ENCODE assay signal across 21 mouse cellular contexts in genomic region chr7:73830581-73830980, GRCm38 (mm10).
DNase-seq lines count a peak whose midpoint lies in the region; ATAC-seq lines count a peak whose summit lies in the region.
"Had no signal": no experiment of that assay in that cellular context is flagged by ENCODE, and none has a peak within 500 bp of the region (broad histone marks: within the 10 kb centered on the region; RNA-seq: fewer than 3 reads in every experiment).

No protein-coding gene starts in this region.

- H3K4me1 ChIP-seq in neural tube, embryonic 15.5 days = no peaks in the 10 kb centered on the region
- H3K4me1 ChIP-seq: embryonic facial prominence, embryonic 10.5 days; embryonic facial prominence, embryonic 12.5 days; forebrain, embryonic 13.5 days; forebrain, embryonic 15.5 days had no signal

- H3K4me3 ChIP-seq in neural tube, embryonic 15.5 days (replicated peaks) = no peak overlapping the region
- H3K4me3 ChIP-seq: embryonic facial prominence, embryonic 10.5 days; embryonic facial prominence, embryonic 12.5 days; forebrain, embryonic 13.5 days; forebrain, embryonic 15.5 days had no signal

- H3K27me3 ChIP-seq in neural tube, embryonic 15.5 days (replicated peaks) = no peaks in the 10 kb centered on the region
- H3K27me3 ChIP-seq: embryonic facial prominence, embryonic 12.5 days; forebrain, embryonic 13.5 days; forebrain, embryonic 15.5 days had no signal

- peak; percentile 65 for DNase-seq in adrenal gland, adult 2 months
- no peak for DNase-seq in adrenal gland, postnatal 25 days
- DNase-seq in 416B (ENCODE audit: low read depth) = peak; percentile 5
- peak; percentile 35 for DNase-seq in adrenal gland, postnatal 10 days
- DNase-seq in adrenal gland, postnatal 36 days = peak; percentile 50 to 56
- no peak for DNase-seq in layer of hippocampus, adult 18-20 months (ENCODE audit: low spot score in 2 of 2)
- DNase-seq in layer of hippocampus, adult 8-10 months (ENCODE audit: low spot score in 2 of 2) = no peak
- DNase-seq: cerebellum, adult 11-12 months; cerebellum, adult 2 months; cerebellum, adult 9-10 months; cerebellum, postnatal 10 days; cerebellum, postnatal 25 days; forebrain, postnatal 0 days had no signal

- no peak overlapping the region for H3K4me2 ChIP-seq in neural tube, embryonic 15.5 days
- H3K4me2 ChIP-seq: embryonic facial prominence, embryonic 12.5 days; forebrain, embryonic 13.5 days; forebrain, embryonic 15.5 days had no signal

- ATAC-seq in neural tube, embryonic 15.5 days (ENCODE audit: low FRiP score) = no peak
- ATAC-seq: activated CD4-positive, CD25-positive, alpha-beta regulatory T cell, adult 4 months; forebrain, embryonic 13.5 days; forebrain, embryonic 15.5 days; forebrain, postnatal 0 days; Patski had no signal

- no peaks in the 10 kb centered on the region for H3K36me3 ChIP-seq in neural tube, embryonic 15.5 days
- H3K36me3 ChIP-seq: embryonic facial prominence, embryonic 10.5 days; embryonic facial prominence, embryonic 12.5 days; forebrain, embryonic 15.5 days; G1E had no signal

- no peak overlapping the region for H3K9ac ChIP-seq in neural tube, embryonic 15.5 days (replicated peaks)
- H3K9ac ChIP-seq: embryonic facial prominence, embryonic 12.5 days; forebrain, embryonic 13.5 days; forebrain, embryonic 15.5 days; forebrain, postnatal 0 days had no signal

- no peaks in the 10 kb centered on the region for H3K9me3 ChIP-seq in neural tube, embryonic 15.5 days (replicated peaks)
- H3K9me3 ChIP-seq: embryonic facial prominence, embryonic 10.5 days; embryonic facial prominence, embryonic 12.5 days; forebrain, embryonic 13.5 days; forebrain, embryonic 15.5 days; G1E had no signal

- 79% methylated on average over 6 of the region's 6 CpGs for WGBS in neural tube, embryonic 15.5 days

- no peak overlapping the region for H3K27ac ChIP-seq in neural tube, embryonic 15.5 days (replicated peaks)
- H3K27ac ChIP-seq: embryonic facial prominence, embryonic 10.5 days; embryonic facial prominence, embryonic 12.5 days; forebrain, embryonic 13.5 days; forebrain, embryonic 15.5 days had no signal

Comparison
In these comparisons a context has a peak if more than half of its experiments do, and no peak if none do; other contexts are left out.
1. DNase-seq: peak in adrenal gland, adult 2 months (single experiment), 416B (single experiment), adrenal gland, postnatal 10 days (single experiment) and adrenal gland, postnatal 36 days (2 of 2); none in adrenal gland, postnatal 25 days (single experiment), layer of hippocampus, adult 18-20 months (0 of 2) and layer of hippocampus, adult 8-10 months (0 of 2).